Mouse (Mus musculus) frontal cortex, postnatal 10 days (tissue): Measurements from ENCODE around the gene Inafm1.
"Not testable (repeated sequence)": the region's sequence is repeated elsewhere in the genome, so short reads cannot be mapped to it uniquely, and the experiment has no call there.

Source experiments
- DNase-seq, 2 experiments: peaks; one replicate each; pipeline ENCODE4 v3.0.0; 2022; ENCODE audit warnings: low spot score in 2 of 2, mixed read lengths in 1 of 2

Gene Inafm1

GRCm38 (mm10) chr7:16273081-16273765 lies at the start of gene Inafm1:
TSS of gene Inafm1 (minus strand) at chr7:16273617.
- peak; percentile 80 to 87 for DNase-seq

GRCm38 (mm10) chr7:16320479-16320878 lies 47.1 kb upstream of the Inafm1 start:
- no peak for DNase-seq

GRCm38 (mm10) chr7:16319216-16319615 lies 45.8 kb upstream of the Inafm1 start:
- no peak for DNase-seq

GRCm38 (mm10) chr7:16317094-16317493 lies 43.7 kb upstream of the Inafm1 start:
- DNase-seq, result no peak

- DNase-seq, result no peak
Measured at GRCm38 (mm10) chr7:16315222-16315759, 41.9 kb upstream of the Inafm1 start.

- DNase-seq, result no peak
Measured at GRCm38 (mm10) chr7:16314221-16314775, 40.9 kb upstream of the Inafm1 start.

GRCm38 (mm10) chr7:16313481-16314220 lies 40.2 kb upstream of the Inafm1 start:
- DNase-seq, result peak; percentile 66 to 78

GRCm38 (mm10) chr7:16312672-16313311 lies 39.4 kb upstream of the Inafm1 start:
- peak; percentile 56 to 60 for DNase-seq

GRCm38 (mm10) chr7:16312011-16312671 lies 38.7 kb upstream of the Inafm1 start:
- DNase-seq, result peak in 1 of 2 experiments; percentile 41

GRCm38 (mm10) chr7:16311453-16312004 lies 38.1 kb upstream of the Inafm1 start:
- DNase-seq, result peak in 1 of 2 experiments; percentile 23

- peak; percentile 55 to 64 for DNase-seq
Measured at GRCm38 (mm10) chr7:16310521-16311452, 37.4 kb upstream of the Inafm1 start.

- DNase-seq, result peak; percentile 70 to 84
Measured at GRCm38 (mm10) chr7:16310020-16310520, 36.7 kb upstream of the Inafm1 start.

GRCm38 (mm10) chr7:16309318-16310019 lies 36.1 kb upstream of the Inafm1 start:
- DNase-seq, result peak; percentile 80 to 85

GRCm38 (mm10) chr7:16308555-16309317 lies 35.3 kb upstream of the Inafm1 start:
- DNase-seq, result no peak

- DNase-seq, result not testable (repeated sequence)
Measured at GRCm38 (mm10) chr7:16308093-16308492, 34.7 kb upstream of the Inafm1 start, which contains the start of gene Bbc3. TSS of gene Bbc3 (plus strand) at chr7:16308393.

- not testable (repeated sequence) for DNase-seq
Measured at GRCm38 (mm10) chr7:16307141-16307540, 33.7 kb upstream of the Inafm1 start.

GRCm38 (mm10) chr7:16299419-16300035 lies 26.1 kb upstream of the Inafm1 start:
- peak; percentile 93 to 95 for DNase-seq

- no peak for DNase-seq
Measured at GRCm38 (mm10) chr7:16298927-16299326, 25.5 kb upstream of the Inafm1 start.
